7 mouse cellular contexts compared by ENCODE assay signal in genomic region chr3:118431031-118431723, GRCm38 (mm10).
DNase-seq lines count a peak whose midpoint lies in the region; ATAC-seq and TF ChIP-seq lines count a peak whose summit lies in the region.

No protein-coding gene starts in this region.

- WGBS in intestine, embryonic 14.5 days = 1% methylated on average over 22 of the region's 22 CpGs
- WGBS in midbrain, embryonic 10.5 days = 1% methylated on average over 22 of the region's 22 CpGs
- 2% methylated on average over 22 of the region's 22 CpGs for WGBS in stomach, embryonic 16.5 days

- H3K9me3 ChIP-seq in intestine, embryonic 14.5 days (ENCODE audit: control insufficient read depth, low read length) = no peaks in the 10 kb centered on the region
- no peaks in the 10 kb centered on the region for H3K9me3 ChIP-seq in midbrain, embryonic 10.5 days (replicated peaks)
- no peaks in the 10 kb centered on the region for H3K9me3 ChIP-seq in stomach, embryonic 16.5 days (replicated peaks; ENCODE audit: control insufficient read depth, low read length)

- peaks cover 66% of the 10 kb centered on the region for H3K27me3 ChIP-seq in intestine, embryonic 14.5 days (replicated peaks; ENCODE audit: control insufficient read depth, insufficient read depth, low read length)
- H3K27me3 ChIP-seq in midbrain, embryonic 10.5 days (ENCODE audit: low read depth, poor library complexity, severe bottlenecking) = peaks cover 96% of the 10 kb centered on the region
- peaks cover 35% of the 10 kb centered on the region for H3K27me3 ChIP-seq in stomach, embryonic 16.5 days (ENCODE audit: control insufficient read depth, insufficient read depth, low read length)

- no peak overlapping the region for H3K9ac ChIP-seq in intestine, embryonic 14.5 days (ENCODE audit: low read length)
- H3K9ac ChIP-seq in stomach, embryonic 16.5 days (ENCODE audit: low read length) = no peak overlapping the region

- peak; percentile 87 for DNase-seq in ZHBTc4 (ENCODE audit: low read depth, low spot score)
- DNase-seq in c-Kit-positive CD71-positive TER-119-positive erythroid progenitor cells, embryonic 14.5 days (ENCODE audit: low spot score) = peak; percentile 2
- peak; percentile 55 for DNase-seq in gastrocnemius, adult 2 months
- peak; percentile 94 for DNase-seq in intestine, embryonic 14.5 days (ENCODE audit: low spot score)
- DNase-seq in left cerebral cortex, postnatal 4 days = peak; percentile 69
- DNase-seq in midbrain, embryonic 10.5 days (ENCODE audit: low spot score) = peak; percentile 83

- H3K4me2 ChIP-seq in intestine, embryonic 14.5 days (ENCODE audit: low read length) = peak overlapping the region; percentile 46
- peak overlapping the region; percentile 58 for H3K4me2 ChIP-seq in stomach, embryonic 16.5 days (ENCODE audit: low read depth, low read length)

- H3K4me3 ChIP-seq in gastrocnemius, adult 2 months = no peak overlapping the region
- peak overlapping the region; percentile 22; the same call in 1 of the 2 replicates for H3K4me3 ChIP-seq in intestine, embryonic 14.5 days (ENCODE audit: low read depth, low read length)
- H3K4me3 ChIP-seq in midbrain, embryonic 10.5 days = peak overlapping the region; percentile 51
- peak overlapping the region; percentile 41 for H3K4me3 ChIP-seq in stomach, embryonic 16.5 days (replicated peaks; ENCODE audit: low read length)

- no peak overlapping the region for H3K27ac ChIP-seq in gastrocnemius, adult 2 months
- H3K27ac ChIP-seq in intestine, embryonic 14.5 days (ENCODE audit: low read depth) = no peak overlapping the region
- H3K27ac ChIP-seq in midbrain, embryonic 10.5 days (replicated peaks) = peak overlapping the region; percentile 68
- no peak overlapping the region for H3K27ac ChIP-seq in stomach, embryonic 16.5 days (ENCODE audit: low read length)

- intact Hi-C loops in gastrocnemius, adult 2 months (cut with DNase I) = no loop called here
- intact Hi-C loops in left cerebral cortex, postnatal 4 days (cut with DNase I) = loop anchor here (5.0 to 10.0 kb wide), 3 partner anchors 156 to 564 kb away; no protein-coding TSS in a partner anchor

- H3K36me3 ChIP-seq in intestine, embryonic 14.5 days (ENCODE audit: control insufficient read depth, insufficient read depth, low read length) = no peaks in the 10 kb centered on the region
- no peaks in the 10 kb centered on the region for H3K36me3 ChIP-seq in midbrain, embryonic 10.5 days
- no peaks in the 10 kb centered on the region for H3K36me3 ChIP-seq in stomach, embryonic 16.5 days (ENCODE audit: control insufficient read depth, insufficient read depth, low read length)

- no peaks in the 10 kb centered on the region; the same call in 1 of the 2 replicates for H3K4me1 ChIP-seq in intestine, embryonic 14.5 days (replicated peaks; ENCODE audit: control insufficient read depth, insufficient read depth, low read length)
- peaks cover 39% of the 10 kb centered on the region for H3K4me1 ChIP-seq in midbrain, embryonic 10.5 days
- peaks cover 17% of the 10 kb centered on the region for H3K4me1 ChIP-seq in stomach, embryonic 16.5 days (ENCODE audit: control insufficient read depth, insufficient read depth, low read length)

- peak; percentile 74 for ATAC-seq in intestine, embryonic 14.5 days (replicated peaks; ENCODE audit: low FRiP score, low TSS enrichment, low read depth)
- ATAC-seq in stomach, embryonic 16.5 days (ENCODE audit: insufficient read depth, low FRiP score) = peak; percentile 80; the same call in 1 of the 2 replicates

- TF ChIP-seq CTCF in gastrocnemius, adult 2 months (IDR thresholded peaks at IDR 0.05) = no peak

Comparison
In these comparisons a context has a peak if more than half of its experiments do, and no peak if none do; other contexts are left out.
1. DNase-seq: peak in every context shown above with its lines; median percentile 94 in intestine, embryonic 14.5 days; 87 in ZHBTc4; 83 in midbrain, embryonic 10.5 days; 69 in left cerebral cortex, postnatal 4 days; 55 in gastrocnemius, adult 2 months; 2 in c-Kit-positive CD71-positive TER-119-positive erythroid progenitor cells, embryonic 14.5 days.